Comparison of ENCODE assay signal across 36 mouse cellular contexts in genomic region chr14:43830385-43830784, GRCm38 (mm10). TPM values are rescaled to one million over a fixed set of nuclear protein-coding genes. Genes with fewer than 3 reads are reported as not detected.
"Had no signal": no experiment of that assay in that cellular context is flagged by ENCODE, and none has a peak within 500 bp of the region (broad histone marks: within the 10 kb centered on the region; RNA-seq: fewer than 3 reads in every experiment).

No protein-coding gene starts in this region.

RNA-seq across cellular contexts. Expression of gene Ear1, which starts 44.9 kb away (rescaled TPM):
- total RNA-seq: gastrocnemius, adult 18-20 months; gastrocnemius, adult 8-10 months; gastrocnemius, postnatal 14 days; gastrocnemius, postnatal 36 days; heart, adult 2 months; heart, postnatal 14 days; heart, postnatal 36 days; layer of hippocampus, adult 18-20 months; layer of hippocampus, adult 8-10 months; layer of hippocampus, postnatal 14 days; layer of hippocampus, postnatal 36 days; left cerebral cortex, adult 18-20 months; left cerebral cortex, adult 8-10 months; left cerebral cortex, postnatal 10 days; left cerebral cortex, postnatal 25 days; left cerebral cortex, postnatal 4 days; liver, adult 2 months had no signal
- polyA plus RNA-seq: heart, adult 2 months; heart, embryonic 11.5 days; heart, embryonic 13.5 days; heart, embryonic 15.5 days; heart, postnatal 0 days; hindbrain, embryonic 10.5 days; hindbrain, embryonic 12.5 days; hindbrain, embryonic 14.5 days; hindbrain, embryonic 16.5 days; inflammation-experienced regulatory T-cells, adult 6 months; intestine, embryonic 15.5 days; intestine, postnatal 0 days; kidney, postnatal 0 days; large intestine, adult 2 months; limb, embryonic 11.5 days had no signal

RNA-seq across cellular contexts. Expression of gene Gm8180, which starts 45.8 kb away (rescaled TPM):
- total RNA-seq: gastrocnemius, adult 18-20 months; gastrocnemius, adult 8-10 months; gastrocnemius, postnatal 14 days; gastrocnemius, postnatal 36 days; heart, adult 2 months; heart, postnatal 14 days; heart, postnatal 36 days; layer of hippocampus, adult 18-20 months; layer of hippocampus, adult 8-10 months; layer of hippocampus, postnatal 14 days; layer of hippocampus, postnatal 36 days; left cerebral cortex, adult 18-20 months; left cerebral cortex, adult 8-10 months; left cerebral cortex, postnatal 10 days; left cerebral cortex, postnatal 25 days; left cerebral cortex, postnatal 4 days; liver, adult 2 months had no signal
- polyA plus RNA-seq: gonadal fat pad, adult 2 months; heart, adult 2 months; heart, embryonic 11.5 days; heart, embryonic 13.5 days; heart, embryonic 15.5 days; heart, postnatal 0 days; hindbrain, embryonic 10.5 days; hindbrain, embryonic 12.5 days; hindbrain, embryonic 14.5 days; hindbrain, embryonic 16.5 days; inflammation-experienced regulatory T-cells, adult 6 months; intestine, embryonic 15.5 days; intestine, postnatal 0 days; kidney, embryonic 15.5 days; kidney, postnatal 0 days; large intestine, adult 2 months; limb, embryonic 11.5 days; limb, embryonic 13.5 days; limb, embryonic 15.5 days; liver, adult 2 months; liver, embryonic 12.5 days had no signal
